ENCODE assay signal across 13 mouse cellular contexts in genomic region chr5:115296347-115296746, GRCm38 (mm10). TPM values are rescaled to one million over a fixed set of nuclear protein-coding genes. Genes with fewer than 3 reads are reported as not detected.
A peak's percentile ranks its signal among the peaks of the same experiment; 100 is the strongest.
DNase-seq lines count a peak whose midpoint lies in the region; ATAC-seq and TF ChIP-seq lines count a peak whose summit lies in the region.
"Had no signal": no experiment of that assay in that cellular context is flagged by ENCODE, and none has a peak within 500 bp of the region (broad histone marks: within the 10 kb centered on the region; RNA-seq: fewer than 3 reads in every experiment).

No protein-coding gene starts in this region.

- peaks cover 37% of the 10 kb centered on the region for H3K36me3 ChIP-seq in kidney, embryonic 16.5 days (ENCODE audit: insufficient read depth, low read length)
- H3K36me3 ChIP-seq in embryonic facial prominence, embryonic 14.5 days (ENCODE audit: control insufficient read depth, insufficient read depth, low read length), result peaks cover 50% of the 10 kb centered on the region
- peaks cover 29% of the 10 kb centered on the region for H3K36me3 ChIP-seq in liver, embryonic 11.5 days (ENCODE audit: control insufficient read depth, insufficient read depth, low read length)
- peaks cover 18% of the 10 kb centered on the region for H3K36me3 ChIP-seq in stomach, embryonic 16.5 days (ENCODE audit: control insufficient read depth, insufficient read depth, low read length)
- H3K36me3 ChIP-seq in forebrain, postnatal 0 days (ENCODE audit: insufficient read depth), result peaks cover 49% of the 10 kb centered on the region

- TF ChIP-seq CTCF in forebrain, postnatal 0 days (IDR thresholded peaks at IDR 0.05; ENCODE audit: low read depth), result no peak

- H3K4me1 ChIP-seq in kidney, embryonic 16.5 days (ENCODE audit: insufficient read depth, low read length), result peaks cover 18% of the 10 kb centered on the region
- H3K4me1 ChIP-seq in embryonic facial prominence, embryonic 14.5 days (ENCODE audit: control insufficient read depth, insufficient read depth, low read length), result peaks cover 10% of the 10 kb centered on the region
- peaks cover 31% of the 10 kb centered on the region for H3K4me1 ChIP-seq in liver, embryonic 11.5 days (replicated peaks; ENCODE audit: control insufficient read depth, insufficient read depth, low read length)
- peaks cover 27% of the 10 kb centered on the region for H3K4me1 ChIP-seq in stomach, embryonic 16.5 days (ENCODE audit: control insufficient read depth, insufficient read depth, low read length)
- 0 out of 2 replicates have a peak, but pooled peaks cover 5% of the 10 kb centered on the region for H3K4me1 ChIP-seq in forebrain, postnatal 0 days (ENCODE audit: insufficient read depth)

- H3K27ac ChIP-seq in kidney, embryonic 16.5 days (ENCODE audit: low read length), result peak overlapping the region; percentile 47; the same call in 1 of the 2 replicates
- H3K27ac ChIP-seq in embryonic facial prominence, embryonic 14.5 days (replicated peaks; ENCODE audit: low read depth, low read length), result 0 out of 2 replicates have a peak overlapping the region, but pooled peaks have one; percentile 21
- H3K27ac ChIP-seq in liver, embryonic 11.5 days (ENCODE audit: low read depth, low read length), result peak overlapping the region; percentile 32
- H3K27ac ChIP-seq in stomach, embryonic 16.5 days (ENCODE audit: low read length), result peak overlapping the region; percentile 70
- H3K27ac ChIP-seq in forebrain, postnatal 0 days (ENCODE audit: low read depth, low read length), result no peak overlapping the region
- H3K27ac ChIP-seq: hindbrain, embryonic 14.5 days had no signal

- no peaks in the 10 kb centered on the region for H3K27me3 ChIP-seq in kidney, embryonic 16.5 days (ENCODE audit: insufficient read depth, low read length)
- H3K27me3 ChIP-seq in embryonic facial prominence, embryonic 14.5 days (replicated peaks; ENCODE audit: control insufficient read depth, insufficient read depth, low read length), result no peaks in the 10 kb centered on the region
- no peaks in the 10 kb centered on the region for H3K27me3 ChIP-seq in liver, embryonic 11.5 days (replicated peaks; ENCODE audit: control insufficient read depth, insufficient read depth, low read length)
- H3K27me3 ChIP-seq in stomach, embryonic 16.5 days (ENCODE audit: control insufficient read depth, insufficient read depth, low read length), result no peaks in the 10 kb centered on the region
- no peaks in the 10 kb centered on the region for H3K27me3 ChIP-seq in forebrain, postnatal 0 days (ENCODE audit: insufficient read depth, low read length)
- H3K27me3 ChIP-seq: megakaryocyte, embryonic 14.5 days had no signal

- no peak overlapping the region for H3K4me2 ChIP-seq in kidney, embryonic 16.5 days (replicated peaks; ENCODE audit: low read depth, low read length)
- H3K4me2 ChIP-seq in embryonic facial prominence, embryonic 14.5 days (ENCODE audit: low read depth, low read length), result no peak overlapping the region
- peak overlapping the region; percentile 31 for H3K4me2 ChIP-seq in liver, embryonic 11.5 days
- no peak overlapping the region for H3K4me2 ChIP-seq in stomach, embryonic 16.5 days (ENCODE audit: low read depth, low read length)
- H3K4me2 ChIP-seq in forebrain, postnatal 0 days (ENCODE audit: low read depth), result no peak overlapping the region
- H3K4me2 ChIP-seq: hindbrain, embryonic 14.5 days; lung, embryonic 14.5 days had no signal

- no peak for ATAC-seq in kidney, embryonic 16.5 days (ENCODE audit: low FRiP score, low TSS enrichment)
- no peak for ATAC-seq in embryonic facial prominence, embryonic 14.5 days (ENCODE audit: low read depth)
- ATAC-seq in liver, embryonic 11.5 days (replicated peaks; ENCODE audit: low FRiP score), result no peak
- ATAC-seq in stomach, embryonic 16.5 days (ENCODE audit: insufficient read depth, low FRiP score), result no peak
- no peak for ATAC-seq in forebrain, postnatal 0 days

- no peak for DNase-seq in kidney, postnatal 4 days
- DNase-seq in embryonic facial prominence, embryonic 14.5 days (ENCODE audit: low spot score), result no peak
- no peak for DNase-seq in liver, embryonic 11.5 days (ENCODE audit: low spot score)
- no peak for DNase-seq in layer of hippocampus, postnatal 14 days (ENCODE audit: low spot score in 2 of 2)
- DNase-seq in forebrain, postnatal 0 days, result no peak
- DNase-seq: cerebellum, adult 11 months; kidney, adult 8-10 months; lung, embryonic 14.5 days; right cerebral cortex, postnatal 14 days had no signal

- WGBS in kidney, embryonic 16.5 days, result 82% methylated on average over 10 of the region's 10 CpGs
- 80% methylated on average over 10 of the region's 10 CpGs for WGBS in embryonic facial prominence, embryonic 14.5 days
- WGBS in liver, embryonic 11.5 days, result 72% methylated on average over 10 of the region's 10 CpGs
- WGBS in stomach, embryonic 16.5 days, result 62% methylated on average over 10 of the region's 10 CpGs
- WGBS in forebrain, postnatal 0 days, result 88% methylated on average over 10 of the region's 10 CpGs

- H3K9me3 ChIP-seq in kidney, embryonic 16.5 days (ENCODE audit: low read length), result no peaks in the 10 kb centered on the region
- H3K9me3 ChIP-seq in embryonic facial prominence, embryonic 14.5 days (ENCODE audit: control insufficient read depth, low read length), result no peaks in the 10 kb centered on the region
- no peaks in the 10 kb centered on the region for H3K9me3 ChIP-seq in liver, embryonic 11.5 days (ENCODE audit: control insufficient read depth, low read length)
- no peaks in the 10 kb centered on the region for H3K9me3 ChIP-seq in stomach, embryonic 16.5 days (replicated peaks; ENCODE audit: control insufficient read depth, low read length)
- H3K9me3 ChIP-seq in forebrain, postnatal 0 days (ENCODE audit: low read length), result no peaks in the 10 kb centered on the region
- H3K9me3 ChIP-seq: megakaryocyte, embryonic 14.5 days had no signal

- no peak overlapping the region for H3K4me3 ChIP-seq in kidney, embryonic 16.5 days (ENCODE audit: low read length)
- no peak overlapping the region for H3K4me3 ChIP-seq in embryonic facial prominence, embryonic 14.5 days (ENCODE audit: low read depth, low read length)
- no peak overlapping the region for H3K4me3 ChIP-seq in liver, embryonic 11.5 days (ENCODE audit: low read depth, low read length)
- H3K4me3 ChIP-seq in stomach, embryonic 16.5 days (replicated peaks; ENCODE audit: low read length), result no peak overlapping the region
- H3K4me3 ChIP-seq in forebrain, postnatal 0 days (ENCODE audit: low read depth, low read length), result no peak overlapping the region
- H3K4me3 ChIP-seq: megakaryocyte, embryonic 14.5 days had no signal

- no peak overlapping the region for H3K9ac ChIP-seq in kidney, embryonic 16.5 days (replicated peaks; ENCODE audit: low read length)
- peak overlapping the region; percentile 30; the same call in 1 of the 2 replicates for H3K9ac ChIP-seq in embryonic facial prominence, embryonic 14.5 days (ENCODE audit: low read depth, low read length)
- 0 out of 2 replicates have a peak overlapping the region, but pooled peaks have one; percentile 22 for H3K9ac ChIP-seq in liver, embryonic 11.5 days (ENCODE audit: low read depth, low read length)
- H3K9ac ChIP-seq in stomach, embryonic 16.5 days (ENCODE audit: low read length), result no peak overlapping the region
- H3K9ac ChIP-seq in forebrain, postnatal 0 days, result no peak overlapping the region
- H3K9ac ChIP-seq: hindbrain, embryonic 14.5 days; lung, embryonic 14.5 days had no signal

RNA-seq across cellular contexts. Expression of gene Dynll1, which starts 4.5 kb away (rescaled TPM):
- 1,559 and 1,634 TPM in 2 replicates for polyA plus RNA-seq in kidney, embryonic 16.5 days (2015; fragmentation: Nextera tagmentation; extraction: Ambion mirVana)
- 1,629 and 1,828 TPM in 2 replicates for polyA plus RNA-seq in embryonic facial prominence, embryonic 14.5 days (2014; fragmentation: Nextera tagmentation; extraction: Ambion mirVana)
- polyA plus RNA-seq in liver, embryonic 11.5 days (2014; fragmentation: Nextera tagmentation; extraction: Ambion mirVana), result 1,214 and 1,307 TPM in 2 replicates
- polyA plus RNA-seq in stomach, embryonic 16.5 days (2015; fragmentation: Nextera tagmentation; extraction: Ambion mirVana), result 1,419 and 1,514 TPM in 2 replicates
- total RNA-seq in layer of hippocampus, postnatal 14 days (2021), result 100 to 1,000 TPM; 770 to 901 TPM
- total RNA-seq in forebrain, postnatal 0 days (2014; rRNA removed), result 259 and 351 TPM in 2 replicates
- polyA plus RNA-seq in forebrain, postnatal 0 days (2015; fragmentation: Nextera tagmentation; extraction: Ambion mirVana), result 1,192 and 1,422 TPM in 2 replicates

RNA-seq across cellular contexts. Expression of gene Coq5, which starts 16.9 kb away (rescaled TPM):
- polyA plus RNA-seq in kidney, embryonic 16.5 days (2015; fragmentation: Nextera tagmentation; extraction: Ambion mirVana), result 54.3 and 55.8 TPM in 2 replicates
- polyA plus RNA-seq in embryonic facial prominence, embryonic 14.5 days (2014; fragmentation: Nextera tagmentation; extraction: Ambion mirVana), result 39.0 and 41.9 TPM in 2 replicates
- 62.7 and 67.9 TPM in 2 replicates for polyA plus RNA-seq in liver, embryonic 11.5 days (2014; fragmentation: Nextera tagmentation; extraction: Ambion mirVana)
- polyA plus RNA-seq in stomach, embryonic 16.5 days (2015; fragmentation: Nextera tagmentation; extraction: Ambion mirVana), result 46.5 and 49.2 TPM in 2 replicates
- total RNA-seq in layer of hippocampus, postnatal 14 days (2021), result 10 to 100 TPM; 38.8 to 40.3 TPM
- 35.9 and 41.7 TPM in 2 replicates for total RNA-seq in forebrain, postnatal 0 days (2014; rRNA removed)
- polyA plus RNA-seq in forebrain, postnatal 0 days (2015; fragmentation: Nextera tagmentation; extraction: Ambion mirVana), result 40.7 and 45.2 TPM in 2 replicates

RNA-seq across cellular contexts. Expression of gene Rnf10, which starts 23.6 kb away (rescaled TPM):
- polyA plus RNA-seq in kidney, embryonic 16.5 days (2015; fragmentation: Nextera tagmentation; extraction: Ambion mirVana), result 122 and 134 TPM in 2 replicates
- polyA plus RNA-seq in embryonic facial prominence, embryonic 14.5 days (2014; fragmentation: Nextera tagmentation; extraction: Ambion mirVana), result 77.2 and 79.1 TPM in 2 replicates
- 72.2 and 76.8 TPM in 2 replicates for polyA plus RNA-seq in liver, embryonic 11.5 days (2014; fragmentation: Nextera tagmentation; extraction: Ambion mirVana)
- 85.1 and 99.8 TPM in 2 replicates for polyA plus RNA-seq in stomach, embryonic 16.5 days (2015; fragmentation: Nextera tagmentation; extraction: Ambion mirVana)
- 100 to 1,000 TPM; 262 to 266 TPM for total RNA-seq in layer of hippocampus, postnatal 14 days (2021)
- 91.4 and 106 TPM in 2 replicates for total RNA-seq in forebrain, postnatal 0 days (2014; rRNA removed)
- 150 and 169 TPM in 2 replicates for polyA plus RNA-seq in forebrain, postnatal 0 days (2015; fragmentation: Nextera tagmentation; extraction: Ambion mirVana)

RNA-seq across cellular contexts. Expression of gene Srsf9, which starts 30.6 kb away (rescaled TPM):
- 208 and 258 TPM in 2 replicates for polyA plus RNA-seq in kidney, embryonic 16.5 days (2015; fragmentation: Nextera tagmentation; extraction: Ambion mirVana)
- polyA plus RNA-seq in embryonic facial prominence, embryonic 14.5 days (2014; fragmentation: Nextera tagmentation; extraction: Ambion mirVana), result 203 and 230 TPM in 2 replicates
- polyA plus RNA-seq in liver, embryonic 11.5 days (2014; fragmentation: Nextera tagmentation; extraction: Ambion mirVana), result 261 and 275 TPM in 2 replicates
- polyA plus RNA-seq in stomach, embryonic 16.5 days (2015; fragmentation: Nextera tagmentation; extraction: Ambion mirVana), result 111 and 127 TPM in 2 replicates
- total RNA-seq in layer of hippocampus, postnatal 14 days (2021), result 10 to 100 TPM; 82.0 to 88.2 TPM
- total RNA-seq in forebrain, postnatal 0 days (2014; rRNA removed), result 43.7 and 49.9 TPM in 2 replicates
- polyA plus RNA-seq in forebrain, postnatal 0 days (2015; fragmentation: Nextera tagmentation; extraction: Ambion mirVana), result 112 and 117 TPM in 2 replicates

RNA-seq across cellular contexts. Expression of gene Gatc, which starts 44.6 kb away (rescaled TPM):
- polyA plus RNA-seq in kidney, embryonic 16.5 days (2015; fragmentation: Nextera tagmentation; extraction: Ambion mirVana), result 25.2 and 32.0 TPM in 2 replicates
- 26.5 and 26.7 TPM in 2 replicates for polyA plus RNA-seq in embryonic facial prominence, embryonic 14.5 days (2014; fragmentation: Nextera tagmentation; extraction: Ambion mirVana)
- 39.3 and 39.4 TPM in 2 replicates for polyA plus RNA-seq in liver, embryonic 11.5 days (2014; fragmentation: Nextera tagmentation; extraction: Ambion mirVana)
- 21.3 and 24.5 TPM in 2 replicates for polyA plus RNA-seq in stomach, embryonic 16.5 days (2015; fragmentation: Nextera tagmentation; extraction: Ambion mirVana)
- total RNA-seq in layer of hippocampus, postnatal 14 days (2021), result 10 to 100 TPM; 22.3 to 22.6 TPM
- total RNA-seq in forebrain, postnatal 0 days (2014; rRNA removed), result 21.8 and 25.5 TPM in 2 replicates
- 34.8 and 40.2 TPM in 2 replicates for polyA plus RNA-seq in forebrain, postnatal 0 days (2015; fragmentation: Nextera tagmentation; extraction: Ambion mirVana)

Comparison
In these comparisons a context has a peak if more than half of its experiments do, and no peak if none do; other contexts are left out.
1. H3K9ac ChIP-seq: peak in embryonic facial prominence, embryonic 14.5 days (single experiment) and liver, embryonic 11.5 days (single experiment); none in kidney, embryonic 16.5 days (single experiment), stomach, embryonic 16.5 days (single experiment) and forebrain, postnatal 0 days (single experiment).